Mouse (Mus musculus) hindbrain, embryonic 12.5 days (tissue): ENCODE measurements around the gene Smr2. TPM values are rescaled to one million over a fixed set of nuclear protein-coding genes. Genes with fewer than 3 reads are reported as not detected.
"Not testable (repeated sequence)": the region's sequence is repeated elsewhere in the genome, so short reads cannot be mapped to it uniquely, and the experiment has no call there.

ENCODE experiments used
- ATAC-seq: fragments of 200-750 bp; cut with Nextera tagmentation; 2 replicates; pipeline ENCODE4 v1.8.0; 2017; ENCODE audit warnings: moderate TSS enrichment; ENCODE audit not compliant: low FRiP score
- H3K27ac ChIP-seq: fragments of 300-500 bp; sonication (generic); 2 replicates; pipeline ENCODE4 v1.5.1; 2016; ENCODE audit warnings: mild to moderate bottlenecking
- H3K27me3 ChIP-seq: fragments of 300-500 bp; sonication (generic); 2 replicates; pipeline ENCODE4 v1.6.1; 2016; ENCODE audit warnings: mild to moderate bottlenecking
- H3K36me3 ChIP-seq: fragments of 300-500 bp; sonication (generic); 2 replicates; pipeline ENCODE4 v1.6.1; 2016; ENCODE audit warnings: mild to moderate bottlenecking
- H3K4me1 ChIP-seq: fragments of 300-500 bp; sonication (generic); 2 replicates; pipeline ENCODE4 v1.6.1; 2016
- H3K4me2 ChIP-seq: fragments of 300-500 bp; sonication (generic); replicated peaks from 2 replicates; pipeline ENCODE4 v1.6.1; 2016; ENCODE audit warnings: mild to moderate bottlenecking
- H3K4me3 ChIP-seq: fragments of 300-500 bp; sonication (generic); 2 replicates; pipeline ENCODE4 v1.5.1; 2016; ENCODE audit warnings: mild to moderate bottlenecking
- H3K9ac ChIP-seq: fragments of 300-500 bp; sonication (generic); 2 replicates; pipeline ENCODE4 v1.6.1; 2016; ENCODE audit warnings: mild to moderate bottlenecking, moderate library complexity
- H3K9me3 ChIP-seq: fragments of 300-500 bp; sonication (generic); replicated peaks from 2 replicates; pipeline ENCODE4 v1.6.1; 2016; ENCODE audit warnings: mild to moderate bottlenecking
- WGBS: fragments of 180-500 bp; shearing (Covaris S2); methylation state at CpG from one replicate; pipeline ENCODE4 v1.1.7; 2016; 5-methylcytosine and 5-hydroxymethylcytosine counted together
- polyA plus RNA-seq: library from polyadenylated mRNA; unstranded; fragments of >200 nt; fragmentation: Nextera tagmentation; extraction: Ambion mirVana; gene quantifications from 2 replicates; pipeline ENCODE4 v1.2.1, GENCODE M21; 2016

Smr2 gene
- polyA plus RNA-seq, result not detected in 2 replicates

DNA sequence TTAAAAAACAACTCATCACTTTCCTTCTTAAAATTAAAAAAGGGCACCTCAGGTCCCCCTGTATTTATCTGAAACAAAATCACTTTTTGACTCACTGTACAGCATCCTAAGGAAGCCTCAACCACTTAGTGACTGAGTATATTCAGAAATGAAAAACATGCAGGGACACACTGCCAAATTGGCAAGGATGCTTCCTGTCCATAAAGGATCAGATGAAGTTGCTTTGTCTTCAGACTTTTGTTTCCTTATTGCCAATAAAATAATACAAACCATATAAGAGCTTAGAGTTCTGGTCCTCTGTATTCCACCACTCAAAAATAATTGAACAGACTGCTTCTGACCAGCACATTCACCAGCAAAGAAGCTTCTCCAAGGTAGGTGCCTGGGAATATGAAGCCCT is at the start of gene Smr2:
Smr2 (plus strand) TSS at position 301 of the 400 bp plus-strand sequence.
- not testable (repeated sequence) for H3K4me3 ChIP-seq, H3K36me3 ChIP-seq, ATAC-seq, H3K27ac ChIP-seq, H3K9me3 ChIP-seq, H3K27me3 ChIP-seq, H3K9ac ChIP-seq, H3K4me1 ChIP-seq, H3K4me2 ChIP-seq

DNA sequence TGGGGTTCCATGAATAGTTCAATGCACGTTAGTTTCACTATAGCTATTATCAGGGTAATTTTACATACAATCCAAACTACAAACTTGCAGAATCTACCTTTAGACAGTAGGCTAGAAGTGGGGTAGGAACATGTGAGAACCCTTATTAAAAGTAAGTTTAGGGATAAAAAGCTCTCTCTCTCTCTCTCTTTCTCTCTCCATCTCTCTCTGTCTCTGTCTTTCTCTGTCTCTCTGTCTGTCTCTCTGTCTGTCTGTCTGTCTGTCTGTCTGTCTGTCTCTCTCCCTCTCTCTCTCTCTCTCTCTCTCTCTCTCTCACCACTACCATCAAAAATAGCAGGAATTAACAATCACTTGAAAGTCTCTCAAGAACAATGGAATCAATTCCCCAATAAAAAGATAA is 25.1 kb downstream of the Smr2 start, which contains the start of gene Gm11116:
Gm11116 (minus strand) TSS at position 101 of the 400 bp plus-strand sequence.
- H3K4me3 ChIP-seq, result no peak within 1 kb of the TSS
- no peaks in the 10 kb centered on the region for H3K9me3 ChIP-seq
- no peaks in the 10 kb centered on the region for H3K4me1 ChIP-seq
- no peak within 1 kb of the TSS for H3K27ac ChIP-seq
- no peaks in the 10 kb centered on the region for H3K36me3 ChIP-seq
- 80% methylated on average over 1 of the region's 1 CpGs for WGBS
- ATAC-seq, result no peak
- H3K9ac ChIP-seq, result no peak within 1 kb of the TSS
- no peaks in the 10 kb centered on the region for H3K27me3 ChIP-seq
- no peak within 1 kb of the TSS for H3K4me2 ChIP-seq

DNA sequence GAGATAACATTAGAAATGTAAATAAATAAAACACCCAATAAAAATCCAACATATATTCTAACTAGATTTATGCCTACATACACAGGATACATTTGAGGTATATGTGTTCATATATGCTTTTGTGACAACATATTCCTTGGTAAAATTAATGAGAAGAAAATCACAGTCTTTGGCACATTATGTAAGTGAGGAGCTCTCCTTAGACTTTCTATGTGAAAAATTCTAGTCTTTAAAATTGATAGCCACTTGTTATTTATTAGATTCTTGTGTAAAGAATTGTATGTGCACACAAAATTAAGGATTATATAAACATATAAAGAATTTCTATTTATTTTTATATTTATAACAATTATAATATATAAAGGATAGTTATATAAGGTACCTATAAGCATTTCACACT is 67.6 kb downstream of the Smr2 start, which contains the start of gene Gm11115:
Gm11115 (minus strand) TSS at position 101 of the 400 bp plus-strand sequence.
- no peak for ATAC-seq

More for the DNA sequence above, 67.6 kb downstream of the Smr2 start, which contains the start of gene Gm11115:
- Histone ChIP-seq H3K9me3 (no peaks in the 10 kb centered on the region), H3K4me1 (no peaks in the 10 kb centered on the region), H3K9ac (no peak within 1 kb of the TSS), H3K27ac (no peak within 1 kb of the TSS), H3K27me3 (no peaks in the 10 kb centered on the region), H3K4me3 (no peak within 1 kb of the TSS), H3K36me3 (no peaks in the 10 kb centered on the region), H3K4me2 (no peak within 1 kb of the TSS)

Other genes with a start within 250 kb of the Smr2 start
- gene Odam, start 201.5 kb upstream of the Smr2 start, polyA plus RNA-seq, result not detected in 2 replicates
- not detected in 2 replicates for gene Csn3, start 161.0 kb upstream of the Smr2 start, polyA plus RNA-seq
- not detected in 2 replicates for gene 2310003L06Rik, start 117.1 kb upstream of the Smr2 start, polyA plus RNA-seq
- not detected in 2 replicates for gene Gm28434, start 117.0 kb upstream of the Smr2 start, polyA plus RNA-seq
- not detected in 2 replicates for gene Cabs1, start 107.1 kb upstream of the Smr2 start, polyA plus RNA-seq
- not detected in 2 replicates for gene Smr3a, start 84.0 kb upstream of the Smr2 start, polyA plus RNA-seq
- gene Gm11116, start 25.0 kb downstream of the Smr2 start, polyA plus RNA-seq, result not detected in 2 replicates
- gene Gm11115, start 67.5 kb downstream of the Smr2 start, polyA plus RNA-seq, result not detected in 2 replicates
- gene Gm7714, start 182.4 kb downstream of the Smr2 start, polyA plus RNA-seq, result not detected in 2 replicates
- gene Prol1, start 230.8 kb downstream of the Smr2 start, polyA plus RNA-seq, result not detected in 2 replicates